Mouse (Mus musculus) forebrain, embryonic 15.5 days (tissue): ENCODE results near the gene Nanos3. TPM values are rescaled to one million over a fixed set of nuclear protein-coding genes. Genes with fewer than 3 reads are reported as not detected.
A peak's percentile ranks its signal among the peaks of the same experiment; 100 is the strongest.

Source experiments
- ATAC-seq: fragments of 200-750 bp; cut with Nextera tagmentation; replicated peaks from 2 replicates; pipeline ENCODE4 v1.8.0; 2017; ENCODE audit warnings: mild to moderate bottlenecking, moderate TSS enrichment, moderate library complexity
- H3K27ac ChIP-seq: fragments of 300-500 bp; sonication (generic); replicated peaks from 2 replicates; pipeline ENCODE4 v1.5.1; 2015; ENCODE audit warnings: mild to moderate bottlenecking, inconsistent platforms
- H3K27me3 ChIP-seq: fragments of 300-500 bp; sonication (generic); 2 replicates; pipeline ENCODE4 v1.6.1; 2015; ENCODE audit warnings: inconsistent platforms
- H3K36me3 ChIP-seq: fragments of 300-500 bp; sonication (generic); 2 replicates; pipeline ENCODE4 v1.6.1; 2015; ENCODE audit warnings: mild to moderate bottlenecking, inconsistent platforms
- H3K4me1 ChIP-seq: fragments of 300-500 bp; sonication (generic); 2 replicates; pipeline ENCODE4 v1.6.1; 2015; ENCODE audit warnings: inconsistent platforms
- H3K4me2 ChIP-seq: fragments of 300-500 bp; sonication (generic); replicated peaks from 2 replicates; pipeline ENCODE4 v1.6.1; 2015; ENCODE audit warnings: mild to moderate bottlenecking, inconsistent platforms
- H3K4me3 ChIP-seq: fragments of 300-500 bp; sonication (generic); 2 replicates; pipeline ENCODE4 v1.5.1; 2015; ENCODE audit warnings: mild to moderate bottlenecking, inconsistent platforms
- H3K9ac ChIP-seq: fragments of 300-500 bp; sonication (generic); replicated peaks from 2 replicates; pipeline ENCODE4 v1.6.1; 2015; ENCODE audit warnings: mild to moderate bottlenecking, inconsistent platforms
- H3K9me3 ChIP-seq: fragments of 300-500 bp; sonication (generic); 2 replicates; pipeline ENCODE4 v1.6.1; 2016; ENCODE audit warnings: inconsistent platforms
- WGBS: fragments of 180-500 bp; shearing (Covaris S2); methylation state at CpG from one replicate; pipeline ENCODE4 v1.1.7; 2015; ENCODE audit warnings: mixed read lengths; 5-methylcytosine and 5-hydroxymethylcytosine counted together
- polyA plus RNA-seq: library from polyadenylated mRNA; unstranded; fragments of >200 nt; fragmentation: Nextera tagmentation; extraction: Ambion mirVana; gene quantifications from 2 replicates; pipeline ENCODE4 v1.2.1, GENCODE M21; 2015

Nanos3 gene
- polyA plus RNA-seq, 1 experiment from 2014 or later, result 7.1 TPM

DNA sequence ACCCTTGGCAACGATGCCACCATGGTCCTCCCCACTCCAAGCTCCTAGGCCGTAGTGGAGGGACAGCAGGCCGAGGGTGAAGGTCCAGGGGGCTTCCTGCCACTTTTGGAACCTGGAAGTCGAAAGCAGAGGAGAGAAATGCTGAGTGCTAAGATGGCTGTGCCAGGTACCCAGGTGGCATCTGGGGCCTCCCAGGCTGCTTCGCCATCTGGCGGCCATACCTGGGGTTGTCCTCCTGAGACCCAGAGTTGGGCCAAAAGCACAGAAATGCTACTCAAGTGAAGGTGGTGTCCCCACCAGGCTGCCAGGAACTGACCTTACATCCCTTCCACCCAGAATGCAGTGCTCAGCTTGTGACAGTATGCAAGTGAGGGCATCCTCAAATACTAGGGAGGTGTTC, 11.2 kb downstream of the Nanos3 start:
- no peak for ATAC-seq
- Histone ChIP-seq H3K9ac (no peak overlapping the region), H3K4me3 (no peak overlapping the region), H3K27ac (no peak overlapping the region), H3K27me3 (no peaks in the 10 kb centered on the region), H3K9me3 (no peaks in the 10 kb centered on the region), H3K4me1 (peaks cover 7% of the 10 kb centered on the region; the same call in 1 of the 2 replicates), H3K4me2 (no peak overlapping the region), H3K36me3 (peaks cover 28% of the 10 kb centered on the region)
- WGBS, result 79% methylated on average over 6 of the region's 6 CpGs

DNA sequence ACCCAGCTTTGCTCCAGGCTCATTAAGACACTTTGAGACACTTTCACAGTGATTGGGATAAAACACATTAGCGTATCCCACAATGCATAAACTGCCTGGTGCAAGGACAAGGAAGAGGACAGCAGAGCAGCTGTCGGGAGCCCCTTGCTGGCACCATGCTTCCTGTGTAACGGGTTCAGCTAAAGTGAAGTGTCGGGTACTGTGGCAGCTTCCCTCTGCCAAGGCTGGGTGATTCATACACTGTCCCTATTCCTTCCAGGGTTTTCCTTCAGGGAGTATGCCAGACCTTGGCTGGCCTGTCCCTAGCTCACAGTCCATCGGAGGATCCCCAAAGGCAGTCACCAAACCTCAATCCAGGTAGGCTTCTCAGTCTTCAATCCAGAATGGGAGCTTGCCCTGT, 14.9 kb downstream of the Nanos3 start:
- Histone ChIP-seq H3K27me3 (no peaks in the 10 kb centered on the region), H3K4me1 (no peaks in the 10 kb centered on the region), H3K4me3 (no peak overlapping the region), H3K36me3 (peaks cover 24% of the 10 kb centered on the region), H3K9me3 (no peaks in the 10 kb centered on the region), H3K27ac (no peak overlapping the region), H3K4me2 (no peak overlapping the region), H3K9ac (no peak overlapping the region)
- 84% methylated on average over 5 of the region's 5 CpGs for WGBS
- no peak for ATAC-seq

DNA sequence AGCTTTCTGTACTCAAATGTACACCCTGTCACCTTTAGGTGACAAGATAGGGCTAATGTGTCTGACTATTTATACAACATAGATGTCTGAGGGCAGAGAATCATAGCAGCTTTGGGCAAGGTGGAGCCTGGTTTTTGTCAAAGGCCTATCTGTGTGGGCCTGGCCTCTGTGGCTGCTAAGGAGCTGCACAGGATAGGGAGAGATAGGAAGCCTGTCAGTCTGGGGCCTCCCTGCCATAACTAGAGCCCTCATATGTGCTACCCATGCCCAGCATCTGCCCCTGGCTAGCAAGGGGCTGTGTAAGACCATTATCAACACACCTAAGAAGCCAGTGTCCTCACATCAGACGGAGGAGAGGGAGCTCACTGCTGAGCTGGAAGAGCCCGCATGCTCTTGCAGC, 17.3 kb downstream of the Nanos3 start:
- Histone ChIP-seq H3K4me2 (no peak overlapping the region), H3K4me1 (no peaks in the 10 kb centered on the region), H3K27ac (no peak overlapping the region), H3K4me3 (no peak overlapping the region), H3K27me3 (no peaks in the 10 kb centered on the region), H3K9ac (no peak overlapping the region), H3K36me3 (peaks cover 11% of the 10 kb centered on the region; the same call in 1 of the 2 replicates), H3K9me3 (no peaks in the 10 kb centered on the region)
- 93% methylated on average over 2 of the region's 2 CpGs for WGBS
- ATAC-seq, result no peak

GRCm38 (mm10) chr8:84157620-84158019, 27.4 kb downstream of the Nanos3 start:
- Histone ChIP-seq H3K4me1 (no peaks in the 10 kb centered on the region), H3K27ac (no peak overlapping the region), H3K9me3 (no peaks in the 10 kb centered on the region), H3K4me3 (no peak overlapping the region), H3K4me2 (no peak overlapping the region), H3K27me3 (no peaks in the 10 kb centered on the region), H3K36me3 (peaks cover 8% of the 10 kb centered on the region; the same call in 1 of the 2 replicates), H3K9ac (no peak overlapping the region)
- 90% methylated on average over 4 of the region's 4 CpGs for WGBS
- no peak for ATAC-seq

DNA sequence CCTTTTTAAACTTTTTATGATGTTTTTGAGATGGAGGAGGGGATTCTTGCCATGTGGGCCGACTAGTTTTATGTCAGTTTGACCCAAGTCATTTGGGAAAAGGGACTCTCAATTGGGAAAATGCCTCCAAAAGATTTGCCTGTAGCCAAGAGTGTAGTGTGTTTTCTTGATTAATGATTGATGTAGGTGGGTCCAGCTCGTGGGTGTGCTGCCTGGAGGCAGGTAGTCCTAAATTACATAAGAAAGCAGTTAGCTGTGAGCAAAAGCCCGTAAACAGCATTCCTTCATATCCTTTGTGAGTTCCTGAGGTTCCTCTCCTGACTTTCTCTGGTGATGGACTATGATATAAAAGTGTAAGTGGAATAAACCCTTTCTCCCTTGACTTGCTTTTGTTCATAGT, 35.8 kb downstream of the Nanos3 start:
- no peak overlapping the region for H3K4me2 ChIP-seq
- H3K27ac ChIP-seq, result no peak overlapping the region
- 0 out of 2 replicates have a peak, but pooled peaks cover 3% of the 10 kb centered on the region for H3K36me3 ChIP-seq
- H3K9ac ChIP-seq, result no peak overlapping the region
- no peaks in the 10 kb centered on the region for H3K9me3 ChIP-seq
- peaks cover 24% of the 10 kb centered on the region for H3K4me1 ChIP-seq
- no peaks in the 10 kb centered on the region for H3K27me3 ChIP-seq
- no peak overlapping the region for H3K4me3 ChIP-seq
- no peak for ATAC-seq
- 82% methylated on average over 3 of the region's 3 CpGs for WGBS

- Histone ChIP-seq H3K9ac (peak overlapping the region; percentile 67; the same call in 1 of the 2 replicates), H3K4me1 (peaks cover 24% of the 10 kb centered on the region), H3K4me3 (peak overlapping the region; percentile 73), H3K4me2 (peak overlapping the region; percentile 93), H3K27me3 (no peaks in the 10 kb centered on the region), H3K36me3 (peaks cover 10% of the 10 kb centered on the region), H3K9me3 (no peaks in the 10 kb centered on the region), H3K27ac (no peak overlapping the region)
- no peak for ATAC-seq
- WGBS, result 84% methylated on average over 5 of the region's 5 CpGs
These were observed 36.5 kb downstream of the Nanos3 start for GRCm38 (mm10) chr8:84148531-84148850.

GRCm38 (mm10) chr8:84147769-84148530, 37.1 kb downstream of the Nanos3 start, which contains the start of the genes Cc2d1a and 4930432K21Rik:
Gene Cc2d1a, minus strand, starts transcription at chr8:84147936.
Gene 4930432K21Rik, plus strand, starts transcription at chr8:84148025.
- ATAC-seq, result peak; percentile 96
- H3K9ac ChIP-seq, result peak within 1 kb of the TSS; percentile 67
- H3K36me3 ChIP-seq, result peaks cover 15% of the 10 kb centered on the region
- no peaks in the 10 kb centered on the region for H3K9me3 ChIP-seq
- 16% methylated on average over 49 of the region's 49 CpGs for WGBS
- H3K4me3 ChIP-seq, result peak within 1 kb of the TSS; percentile 73
- H3K4me1 ChIP-seq, result peaks cover 24% of the 10 kb centered on the region
- no peaks in the 10 kb centered on the region for H3K27me3 ChIP-seq
- 0 out of 2 replicates have a peak within 1 kb of the TSS, but pooled peaks have one; percentile 11 for H3K27ac ChIP-seq
- peak within 1 kb of the TSS; percentile 93 for H3K4me2 ChIP-seq

- ATAC-seq, result peak; percentile 56
- H3K4me3 ChIP-seq, result peak overlapping the region; percentile 73
- peaks cover 21% of the 10 kb centered on the region for H3K36me3 ChIP-seq
- H3K27ac ChIP-seq, result no peak overlapping the region
- WGBS, result 8% methylated on average over 14 of the region's 14 CpGs
- peaks cover 24% of the 10 kb centered on the region for H3K4me1 ChIP-seq
- peak overlapping the region; percentile 93 for H3K4me2 ChIP-seq
- H3K27me3 ChIP-seq, result no peaks in the 10 kb centered on the region
- no peaks in the 10 kb centered on the region for H3K9me3 ChIP-seq
- H3K9ac ChIP-seq, result peak overlapping the region; percentile 67
These were observed 37.7 kb downstream of the Nanos3 start for GRCm38 (mm10) chr8:84147324-84147766.

- H3K9ac ChIP-seq, result no peak overlapping the region
- H3K27ac ChIP-seq, result no peak overlapping the region
- ATAC-seq, result no peak
- no peak overlapping the region for H3K4me3 ChIP-seq
- no peaks in the 10 kb centered on the region for H3K27me3 ChIP-seq
- no peaks in the 10 kb centered on the region for H3K9me3 ChIP-seq
- H3K36me3 ChIP-seq, result peaks cover 40% of the 10 kb centered on the region
- H3K4me2 ChIP-seq, result no peak overlapping the region
- WGBS, result 95% methylated on average over 8 of the region's 8 CpGs
- H3K4me1 ChIP-seq, result peaks cover 24% of the 10 kb centered on the region
These were observed 40.3 kb downstream of the Nanos3 start for GRCm38 (mm10) chr8:84144636-84145245.

GRCm38 (mm10) chr8:84140838-84141237, 44.2 kb downstream of the Nanos3 start:
- 89% methylated on average over 4 of the region's 4 CpGs for WGBS
- H3K9ac ChIP-seq, result no peak overlapping the region
- ATAC-seq, result no peak

DNA sequence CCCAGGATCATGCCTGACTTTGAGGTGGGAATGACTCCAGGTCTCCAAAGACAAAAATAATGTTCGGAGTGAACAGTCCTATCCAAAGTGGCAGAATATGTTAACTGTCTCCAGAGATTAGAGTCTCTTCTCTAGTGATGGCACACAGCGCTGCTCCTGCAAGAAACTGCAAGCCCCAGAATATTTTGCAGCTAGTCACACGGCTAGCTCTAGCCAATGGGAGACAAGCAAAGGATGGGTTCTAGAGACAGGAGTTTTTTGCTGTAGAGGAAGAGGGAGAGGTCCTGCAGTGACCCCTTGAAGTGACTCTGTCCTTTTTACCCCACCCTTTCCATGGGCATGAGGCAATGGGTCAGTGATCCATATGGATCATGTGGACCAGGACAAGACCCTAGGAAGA, 47.2 kb downstream of the Nanos3 start:
- Histone ChIP-seq H3K27ac (no peak overlapping the region), H3K4me1 (no peaks in the 10 kb centered on the region), H3K36me3 (peaks cover 95% of the 10 kb centered on the region), H3K27me3 (no peaks in the 10 kb centered on the region), H3K4me2 (no peak overlapping the region), H3K9me3 (no peaks in the 10 kb centered on the region), H3K4me3 (no peak overlapping the region), H3K9ac (no peak overlapping the region)
- WGBS, result 94% methylated on average over 3 of the region's 3 CpGs
- no peak for ATAC-seq

More at GRCm38 (mm10) chr8:84140838-84141237, 44.2 kb downstream of the Nanos3 start:
- Histone ChIP-seq H3K27ac (no peak overlapping the region), H3K9me3 (no peaks in the 10 kb centered on the region), H3K4me1 (no peaks in the 10 kb centered on the region), H3K36me3 (peaks cover 78% of the 10 kb centered on the region), H3K4me2 (no peak overlapping the region), H3K27me3 (no peaks in the 10 kb centered on the region), H3K4me3 (no peak overlapping the region)

- Histone ChIP-seq H3K9ac (no peak overlapping the region), H3K36me3 (peaks cover 45% of the 10 kb centered on the region), H3K4me3 (no peak overlapping the region), H3K27ac (no peak overlapping the region), H3K4me1 (0 out of 2 replicates have a peak, but pooled peaks cover 5% of the 10 kb centered on the region), H3K4me2 (no peak overlapping the region), H3K9me3 (no peaks in the 10 kb centered on the region), H3K27me3 (no peaks in the 10 kb centered on the region)
- ATAC-seq, result no peak
- 88% methylated on average over 8 of the region's 8 CpGs for WGBS
These were observed 52.8 kb downstream of the Nanos3 start for GRCm38 (mm10) chr8:84132225-84132624.
